Mouse (Mus musculus) thymus, postnatal 10 days (tissue): ENCODE results near the gene Aurkc.
"Not testable (repeated sequence)": the region's sequence is repeated elsewhere in the genome, so short reads cannot be mapped to it uniquely, and the experiment has no call there.

Experiments used
- DNase-seq, 2 experiments: peaks; one replicate each; pipeline ENCODE4 v3.0.0; 2021; ENCODE audit warnings: low spot score in 2 of 2

Gene Aurkc

GRCm38 (mm10) chr7:6995251-6995650 lies at the start of gene Aurkc:
Gene Aurkc (plus strand): TSS chr7:6995300.
- DNase-seq, result not testable (repeated sequence)

GRCm38 (mm10) chr7:6948061-6948460 lies 47.0 kb upstream of the Aurkc start:
- DNase-seq, result not testable (repeated sequence)

GRCm38 (mm10) chr7:6956576-6956975 lies 38.5 kb upstream of the Aurkc start:
- DNase-seq, result no peak

GRCm38 (mm10) chr7:6958574-6958973 lies 36.5 kb upstream of the Aurkc start:
- DNase-seq, result no peak

- no peak for DNase-seq
These were observed 21.5 kb upstream of the Aurkc start for GRCm38 (mm10) chr7:6973566-6973965.

- no peak for DNase-seq
These were observed 18.2 kb upstream of the Aurkc start for GRCm38 (mm10) chr7:6976890-6977289.

GRCm38 (mm10) chr7:6998914-6999313 lies 3.8 kb downstream of the Aurkc start:
- DNase-seq, result not testable (repeated sequence)

- not testable (repeated sequence) for DNase-seq
These were observed 10.3 kb downstream of the Aurkc start for GRCm38 (mm10) chr7:7005441-7005840.

GRCm38 (mm10) chr7:7027445-7027844 lies 32.3 kb downstream of the Aurkc start:
- no peak for DNase-seq

GRCm38 (mm10) chr7:7049659-7050320 lies 54.7 kb downstream of the Aurkc start:
- DNase-seq, result not testable (repeated sequence)
